Mouse (Mus musculus): ENCODE results near the gene Tspan14. TPM values are rescaled to one million over a fixed set of nuclear protein-coding genes. Genes with fewer than 3 reads are reported as not detected.

The Tspan14 gene
- polyA plus RNA-seq, 1 experiment from 2014 or later = 72.3 TPM

Other genes with a start within 250 kb of the Tspan14 start
- gene Sh2d4b, start 73.5 kb downstream of the Tspan14 start, polyA plus RNA-seq (2015; fragmentation: Nextera tagmentation; extraction: Ambion mirVana) = 0.39 and 0.57 TPM in 2 replicates
- 40.2 and 43.5 TPM in 2 replicates for gene Fam213a, start 47.0 kb upstream of the Tspan14 start, polyA plus RNA-seq (2015; fragmentation: Nextera tagmentation; extraction: Ambion mirVana)
- gene Dydc2, start 102.4 kb upstream of the Tspan14 start, polyA plus RNA-seq (2015; fragmentation: Nextera tagmentation; extraction: Ambion mirVana) = not detected in 2 replicates
- gene Dydc1, start 106.1 kb upstream of the Tspan14 start, polyA plus RNA-seq (2015; fragmentation: Nextera tagmentation; extraction: Ambion mirVana) = not detected in 2 replicates
- gene Mat1a, start 138.2 kb upstream of the Tspan14 start, polyA plus RNA-seq (2015; fragmentation: Nextera tagmentation; extraction: Ambion mirVana) = 8.6 and 12.3 TPM in 2 replicates
- gene Sftpa1, start 165.0 kb upstream of the Tspan14 start, polyA plus RNA-seq (2015; fragmentation: Nextera tagmentation; extraction: Ambion mirVana) = not detected in 2 replicates
- 0.83 and 2.7 TPM in 2 replicates for gene Mbl1, start 184.7 kb upstream of the Tspan14 start, polyA plus RNA-seq (2015; fragmentation: Nextera tagmentation; extraction: Ambion mirVana)
- 0.12 and 0.13 TPM in 2 replicates for gene Sftpd, start 218.3 kb upstream of the Tspan14 start, polyA plus RNA-seq (2015; fragmentation: Nextera tagmentation; extraction: Ambion mirVana)

All from stomach, embryonic 15.5 days (tissue).